Mouse (Mus musculus): ENCODE measurements around the gene Caln1.

The Caln1 gene

GRCm38 (mm10) chr5:130458076-130458475 is 88.8 kb downstream of the Caln1 start:
- TF ChIP-seq CTCF (conservative IDR thresholded peaks at IDR 0.05; ENCODE audit: low read length) (no peak), POU5F1 (IDR thresholded peaks at IDR 0.05; ENCODE audit: borderline replicate concordance, low read length) (no peak), NANOG (IDR thresholded peaks at IDR 0.05; ENCODE audit: borderline replicate concordance, low read length) (no peak)
- H3K9me3 ChIP-seq (ENCODE audit: low read length), result no peaks in the 10 kb centered on the region
- H3K4me3 ChIP-seq (replicated peaks; ENCODE audit: low read length), result no peak overlapping the region
- H3K27me3 ChIP-seq (ENCODE audit: insufficient read depth, low read length), result peaks cover 14% of the 10 kb centered on the region
- no peaks in the 10 kb centered on the region for H3K36me3 ChIP-seq (ENCODE audit: insufficient read depth, low read length)
- H3K4me1 ChIP-seq (replicated peaks; ENCODE audit: low read depth, low read length), result no peaks in the 10 kb centered on the region

- Histone ChIP-seq H3K36me3 (ENCODE audit: insufficient read depth, low read length) (no peaks in the 10 kb centered on the region), H3K27me3 (ENCODE audit: insufficient read depth, low read length) (no peaks in the 10 kb centered on the region), H3K9me3 (ENCODE audit: low read length) (no peaks in the 10 kb centered on the region), H3K4me3 (replicated peaks; ENCODE audit: low read length) (no peak overlapping the region), H3K4me1 (replicated peaks; ENCODE audit: low read depth, low read length) (no peaks in the 10 kb centered on the region)
- TF ChIP-seq NANOG (IDR thresholded peaks at IDR 0.05; ENCODE audit: borderline replicate concordance, low read length) (no peak), POU5F1 (IDR thresholded peaks at IDR 0.05; ENCODE audit: borderline replicate concordance, low read length) (no peak), CTCF (conservative IDR thresholded peaks at IDR 0.05; ENCODE audit: low read length) (no peak)
Observed at GRCm38 (mm10) chr5:130472209-130472608, 103.0 kb downstream of the Caln1 start.

GRCm38 (mm10) chr5:130474876-130475275 is 105.6 kb downstream of the Caln1 start:
- H3K9me3 ChIP-seq (ENCODE audit: low read length), result no peaks in the 10 kb centered on the region
- H3K4me1 ChIP-seq (replicated peaks; ENCODE audit: low read depth, low read length), result no peaks in the 10 kb centered on the region
- no peaks in the 10 kb centered on the region for H3K27me3 ChIP-seq (ENCODE audit: insufficient read depth, low read length)
- H3K36me3 ChIP-seq (ENCODE audit: insufficient read depth, low read length), result no peaks in the 10 kb centered on the region
- H3K4me3 ChIP-seq (replicated peaks; ENCODE audit: low read length), result no peak overlapping the region
- TF ChIP-seq POU5F1 (IDR thresholded peaks at IDR 0.05; ENCODE audit: borderline replicate concordance, low read length) (no peak), NANOG (IDR thresholded peaks at IDR 0.05; ENCODE audit: borderline replicate concordance, low read length) (no peak), CTCF (conservative IDR thresholded peaks at IDR 0.05; ENCODE audit: low read length) (no peak)

DNA sequence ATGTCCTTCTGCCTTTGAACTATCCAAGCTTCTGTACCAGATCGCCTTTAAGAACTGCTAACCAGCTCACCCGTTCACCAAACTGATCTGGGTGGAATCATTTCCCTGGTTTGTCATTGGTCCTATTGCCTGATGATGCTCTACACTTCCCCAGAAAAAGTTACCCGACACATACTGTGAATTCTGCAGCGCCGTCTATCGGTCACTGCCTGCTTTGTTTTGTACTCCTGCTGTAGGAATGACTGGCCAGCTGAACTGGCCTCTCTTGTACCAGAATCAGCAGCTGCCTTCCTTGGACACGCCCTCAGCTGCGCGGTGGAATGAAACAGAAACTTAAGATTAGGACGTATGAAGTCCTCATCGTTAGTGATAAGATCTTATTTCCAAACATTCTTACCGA is 107.5 kb downstream of the Caln1 start:
- Histone ChIP-seq H3K4me3 (replicated peaks; ENCODE audit: low read length) (no peak overlapping the region), H3K27me3 (ENCODE audit: insufficient read depth, low read length) (no peaks in the 10 kb centered on the region)
- TF ChIP-seq POU5F1 (IDR thresholded peaks at IDR 0.05; ENCODE audit: borderline replicate concordance, low read length) (no peak), NANOG (IDR thresholded peaks at IDR 0.05; ENCODE audit: borderline replicate concordance, low read length) (no peak), CTCF (conservative IDR thresholded peaks at IDR 0.05; ENCODE audit: low read length) (no peak)

GRCm38 (mm10) chr5:130480290-130480689 is 111.0 kb downstream of the Caln1 start:
- H3K27me3 ChIP-seq (ENCODE audit: insufficient read depth, low read length), result no peaks in the 10 kb centered on the region
- no peak for TF ChIP-seq CTCF (conservative IDR thresholded peaks at IDR 0.05; ENCODE audit: low read length)
- no peak for TF ChIP-seq POU5F1 (IDR thresholded peaks at IDR 0.05; ENCODE audit: borderline replicate concordance, low read length)
- TF ChIP-seq NANOG (IDR thresholded peaks at IDR 0.05; ENCODE audit: borderline replicate concordance, low read length), result no peak
- no peaks in the 10 kb centered on the region for H3K36me3 ChIP-seq (ENCODE audit: insufficient read depth, low read length)
- no peaks in the 10 kb centered on the region for H3K4me1 ChIP-seq (replicated peaks; ENCODE audit: low read depth, low read length)
- no peaks in the 10 kb centered on the region for H3K9me3 ChIP-seq (ENCODE audit: low read length)
- no peak overlapping the region for H3K4me3 ChIP-seq (replicated peaks; ENCODE audit: low read length)

More for the DNA sequence above, 107.5 kb downstream of the Caln1 start:
- Histone ChIP-seq H3K9me3 (ENCODE audit: low read length) (no peaks in the 10 kb centered on the region), H3K4me1 (replicated peaks; ENCODE audit: low read depth, low read length) (no peaks in the 10 kb centered on the region), H3K36me3 (ENCODE audit: insufficient read depth, low read length) (no peaks in the 10 kb centered on the region)

- Histone ChIP-seq H3K9me3 (ENCODE audit: low read length) (no peaks in the 10 kb centered on the region), H3K36me3 (ENCODE audit: insufficient read depth, low read length) (no peaks in the 10 kb centered on the region), H3K4me1 (replicated peaks; ENCODE audit: low read depth, low read length) (no peaks in the 10 kb centered on the region), H3K4me3 (replicated peaks; ENCODE audit: low read length) (no peak overlapping the region), H3K27me3 (ENCODE audit: insufficient read depth, low read length) (no peaks in the 10 kb centered on the region)
- TF ChIP-seq NANOG (IDR thresholded peaks at IDR 0.05; ENCODE audit: borderline replicate concordance, low read length) (no peak), CTCF (conservative IDR thresholded peaks at IDR 0.05; ENCODE audit: low read length) (no peak), POU5F1 (IDR thresholded peaks at IDR 0.05; ENCODE audit: borderline replicate concordance, low read length) (no peak)
Observed at GRCm38 (mm10) chr5:130491471-130491870, 122.2 kb downstream of the Caln1 start.

GRCm38 (mm10) chr5:130492305-130492704 is 123.0 kb downstream of the Caln1 start:
- no peaks in the 10 kb centered on the region for H3K36me3 ChIP-seq (ENCODE audit: insufficient read depth, low read length)
- H3K4me3 ChIP-seq (replicated peaks; ENCODE audit: low read length), result no peak overlapping the region
- no peaks in the 10 kb centered on the region for H3K9me3 ChIP-seq (ENCODE audit: low read length)
- TF ChIP-seq CTCF (conservative IDR thresholded peaks at IDR 0.05; ENCODE audit: low read length) (no peak), NANOG (IDR thresholded peaks at IDR 0.05; ENCODE audit: borderline replicate concordance, low read length) (no peak), POU5F1 (IDR thresholded peaks at IDR 0.05; ENCODE audit: borderline replicate concordance, low read length) (no peak)
- H3K4me1 ChIP-seq (replicated peaks; ENCODE audit: low read depth, low read length), result no peaks in the 10 kb centered on the region
- no peaks in the 10 kb centered on the region for H3K27me3 ChIP-seq (ENCODE audit: insufficient read depth, low read length)

- H3K9me3 ChIP-seq (ENCODE audit: low read length), result no peaks in the 10 kb centered on the region
- no peak overlapping the region for H3K4me3 ChIP-seq (replicated peaks; ENCODE audit: low read length)
- no peaks in the 10 kb centered on the region for H3K27me3 ChIP-seq (ENCODE audit: insufficient read depth, low read length)
- TF ChIP-seq NANOG (IDR thresholded peaks at IDR 0.05; ENCODE audit: borderline replicate concordance, low read length), result no peak
- no peak for TF ChIP-seq CTCF (conservative IDR thresholded peaks at IDR 0.05; ENCODE audit: low read length)
- TF ChIP-seq POU5F1 (IDR thresholded peaks at IDR 0.05; ENCODE audit: borderline replicate concordance, low read length), result no peak
- no peaks in the 10 kb centered on the region for H3K4me1 ChIP-seq (replicated peaks; ENCODE audit: low read depth, low read length)
- H3K36me3 ChIP-seq (ENCODE audit: insufficient read depth, low read length), result no peaks in the 10 kb centered on the region
Observed at GRCm38 (mm10) chr5:130502541-130502940, 133.3 kb downstream of the Caln1 start.

DNA sequence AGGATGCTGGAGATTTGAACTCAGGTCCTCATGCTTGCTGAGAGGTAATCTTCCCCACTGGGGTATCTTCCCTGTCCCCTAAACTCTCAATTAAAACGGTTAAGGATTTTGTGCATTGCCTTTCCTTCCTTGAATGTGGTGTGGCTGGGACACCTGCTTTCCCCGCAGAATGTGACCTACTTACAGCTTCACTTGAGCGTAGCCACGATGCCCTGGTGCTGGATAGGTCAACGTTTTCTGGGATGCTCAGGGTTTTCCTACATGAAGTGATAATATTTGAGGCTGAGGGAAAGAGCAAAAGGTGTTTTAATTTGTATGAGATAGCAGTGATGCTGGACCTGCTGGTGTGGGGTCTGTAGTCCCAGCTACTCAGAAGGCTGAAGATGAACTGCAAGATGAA is 135.6 kb downstream of the Caln1 start:
- no peak for TF ChIP-seq CTCF (conservative IDR thresholded peaks at IDR 0.05; ENCODE audit: low read length)
- no peak for TF ChIP-seq POU5F1 (IDR thresholded peaks at IDR 0.05; ENCODE audit: borderline replicate concordance, low read length)
- TF ChIP-seq NANOG (IDR thresholded peaks at IDR 0.05; ENCODE audit: borderline replicate concordance, low read length), result no peak
- H3K9me3 ChIP-seq (ENCODE audit: low read length), result no peaks in the 10 kb centered on the region
- no peaks in the 10 kb centered on the region for H3K4me1 ChIP-seq (replicated peaks; ENCODE audit: low read depth, low read length)
- H3K36me3 ChIP-seq (ENCODE audit: insufficient read depth, low read length), result no peaks in the 10 kb centered on the region
- no peaks in the 10 kb centered on the region for H3K27me3 ChIP-seq (ENCODE audit: insufficient read depth, low read length)
- no peak overlapping the region for H3K4me3 ChIP-seq (replicated peaks; ENCODE audit: low read length)

Measured in E14TG2a.4 (cell line).